Mouse (Mus musculus) CH12.LX (cell line): Measurements from ENCODE around the gene Cpne9. TPM values are rescaled to one million over a fixed set of nuclear protein-coding genes. Genes with fewer than 3 reads are reported as not detected.

Experiments used
- DNase-seq: peaks from one replicate; pipeline ENCODE4 v3.0.0-alpha.2; 2013; ENCODE audit errors: extremely low read depth
- H3K27ac ChIP-seq: 2 replicates; pipeline ENCODE4 v1.5.1; 2012; ENCODE audit warnings: low read depth, mild to moderate bottlenecking, control low read depth, moderate library complexity; ENCODE audit not compliant: insufficient read depth
- H3K27me3 ChIP-seq: replicated peaks from 2 replicates; pipeline ENCODE3; 2012; ENCODE audit warnings: inconsistent platforms
- H3K36me3 ChIP-seq, 2 experiments: replicated peaks in 1 of 2; 2 replicates each; pipeline versions ENCODE3 to v1.6.1; 2012; ENCODE audit warnings: inconsistent platforms in 1 of 2, low read length in 1 of 2, mild to moderate bottlenecking in 1 of 2, mixed read lengths in 1 of 2, moderate library complexity in 1 of 2; ENCODE audit not compliant: control insufficient read depth in 1 of 2, insufficient read depth in 1 of 2
- H3K4me1 ChIP-seq, 2 experiments: 2 replicates each; pipeline ENCODE4 v1.6.1; 2012; ENCODE audit warnings: inconsistent platforms in 1 of 2, moderate library complexity in 1 of 2; ENCODE audit not compliant: insufficient read depth in 2 of 2, control insufficient read depth in 1 of 2
- H3K4me2 ChIP-seq: 2 replicates; pipeline ENCODE4 v1.6.1; 2012; ENCODE audit warnings: low read depth, mild to moderate bottlenecking, control low read depth; ENCODE audit not compliant: poor library complexity, insufficient read depth, severe bottlenecking
- H3K4me3 ChIP-seq, 3 experiments: fragments of 150-350 bp in 1 of 3; sonication (generic) in 1 of 3; replicated peaks in 1 of 3; 2 replicates each; pipeline versions ENCODE3 to v1.5.1; 2011 to 2012; ENCODE audit warnings: low read depth in 2 of 3, low read length in 2 of 3, mild to moderate bottlenecking in 2 of 3, moderate library complexity in 2 of 3, control low read depth in 1 of 3, improper control_type of control experiment in 1 of 3, inconsistent platforms in 1 of 3, mixed read lengths in 1 of 3; ENCODE audit not compliant: poor library complexity in 1 of 3
- H3K79me2 ChIP-seq: replicated peaks from 2 replicates; pipeline ENCODE4 v1.6.1; 2012; ENCODE audit warnings: mild to moderate bottlenecking, moderate library complexity; ENCODE audit not compliant: control insufficient read depth, poor library complexity, insufficient read depth, severe bottlenecking; ENCODE audit errors: extremely low read depth
- H3K9ac ChIP-seq: 2 replicates; pipeline ENCODE4 v1.6.1; 2012; ENCODE audit warnings: low read depth, mild to moderate bottlenecking, control low read depth, moderate library complexity; ENCODE audit not compliant: insufficient read depth
- H3K9me3 ChIP-seq: replicated peaks from 2 replicates; pipeline ENCODE3; 2012; ENCODE audit warnings: low read length, inconsistent platforms, mixed read lengths
- BHLHE40 ChIP-seq: IDR thresholded peaks from 2 replicates; pipeline ENCODE4 v1.6.1; 2011; ENCODE audit warnings: mild to moderate bottlenecking, low read depth, low read length, improper control_type of control experiment
- CHD2 ChIP-seq: IDR thresholded peaks from 2 replicates; pipeline ENCODE4 v1.6.1; 2011; ENCODE audit warnings: low read length, improper control_type of control experiment
- CTCF ChIP-seq, 2 experiments: IDR thresholded peaks in 1 of 2; conservative IDR thresholded peaks in 1 of 2; 2 replicates each; pipeline ENCODE4 v1.5.1; 2011 to 2012; ENCODE audit warnings: low read depth in 2 of 2, low read length in 2 of 2, improper control_type of control experiment in 1 of 2, inconsistent platforms in 1 of 2, mild to moderate bottlenecking in 1 of 2, moderate library complexity in 1 of 2
- E2F4 ChIP-seq: IDR thresholded peaks from 2 replicates; pipeline ENCODE4 v1.6.1; 2011; ENCODE audit warnings: low read depth, low read length, improper control_type of control experiment; ENCODE audit not compliant: insufficient replicate concordance
- ELF1 ChIP-seq: IDR thresholded peaks from 2 replicates; pipeline ENCODE4 v1.6.1; 2014; ENCODE audit warnings: low read depth, mild to moderate bottlenecking, inconsistent platforms, low read length, improper control_type of control experiment
- ETS1 ChIP-seq: conservative IDR thresholded peaks from 2 replicates; pipeline ENCODE4 v1.6.1; 2012; ENCODE audit warnings: low read depth, mild to moderate bottlenecking, inconsistent platforms, low read length, improper control_type of control experiment, moderate library complexity
- IRF4 ChIP-seq: IDR thresholded peaks from 2 replicates; pipeline ENCODE4 v1.6.1; 2014; ENCODE audit warnings: low read depth, mild to moderate bottlenecking, inconsistent platforms, low read length, improper control_type of control experiment
- JUN ChIP-seq: IDR thresholded peaks from 2 replicates; pipeline ENCODE4 v1.6.1; 2011; ENCODE audit warnings: low read depth, mild to moderate bottlenecking, low read length, improper control_type of control experiment, moderate library complexity; ENCODE audit not compliant: insufficient read depth
- KAT2A ChIP-seq: IDR thresholded peaks from 2 replicates; pipeline ENCODE4 v1.6.1; 2012; ENCODE audit warnings: low read length, improper control_type of control experiment, inconsistent platforms; ENCODE audit not compliant: insufficient replicate concordance
- MAFK ChIP-seq: IDR thresholded peaks from 2 replicates; pipeline ENCODE4 v1.6.1; 2011; ENCODE audit warnings: low read length, improper control_type of control experiment; ENCODE audit not compliant: insufficient replicate concordance
- MEF2A ChIP-seq: IDR thresholded peaks from 2 replicates; pipeline ENCODE4 v1.6.1; 2014; ENCODE audit warnings: low read depth, mild to moderate bottlenecking, inconsistent platforms, low read length, improper control_type of control experiment, borderline replicate concordance
- MYC ChIP-seq: IDR thresholded peaks from 2 replicates; pipeline ENCODE4 v1.6.1; 2011; ENCODE audit warnings: low read depth, mild to moderate bottlenecking, improper control_type of control experiment, low read length
- NELFE ChIP-seq: IDR thresholded peaks from 2 replicates; pipeline ENCODE4 v1.6.1; 2011; ENCODE audit warnings: low read depth, low read length, improper control_type of control experiment
- PAX5 ChIP-seq: IDR thresholded peaks from 2 replicates; pipeline ENCODE4 v1.6.1; 2012; ENCODE audit warnings: low read length, inconsistent platforms, mixed read lengths
- POLR2A ChIP-seq: IDR thresholded peaks from 2 replicates; pipeline ENCODE4 v1.6.1; 2011; ENCODE audit warnings: low read depth, mild to moderate bottlenecking, improper control_type of control experiment, low read length
- POLR2AphosphoS2 ChIP-seq: IDR thresholded peaks from 2 replicates; pipeline ENCODE4 v1.6.1; 2011; ENCODE audit warnings: low read depth, low read length, improper control_type of control experiment
- SMC3 ChIP-seq: IDR thresholded peaks from 2 replicates; pipeline ENCODE4 v1.6.1; 2011; ENCODE audit warnings: low read depth, low read length, improper control_type of control experiment
- TBP ChIP-seq: conservative IDR thresholded peaks from 2 replicates; pipeline ENCODE4 v1.6.1; 2011; ENCODE audit warnings: low read depth, low read length, improper control_type of control experiment
- TCF12 ChIP-seq: IDR thresholded peaks from 2 replicates; pipeline ENCODE4 v1.6.1; 2014; ENCODE audit warnings: low read depth, mild to moderate bottlenecking, inconsistent platforms, low read length, improper control_type of control experiment
- UBTF ChIP-seq: IDR thresholded peaks from 2 replicates; pipeline ENCODE4 v1.6.1; 2012; ENCODE audit warnings: low read depth, mild to moderate bottlenecking, inconsistent platforms, low read length, improper control_type of control experiment, moderate library complexity
- USF1 ChIP-seq: IDR thresholded peaks from 2 replicates; pipeline ENCODE4 v1.6.1; 2014; ENCODE audit warnings: low read depth, mild to moderate bottlenecking, inconsistent platforms, low read length, improper control_type of control experiment
- USF2 ChIP-seq: conservative IDR thresholded peaks from 2 replicates; pipeline ENCODE4 v1.6.1; 2011; ENCODE audit warnings: low read depth, low read length, improper control_type of control experiment
- ZC3H11A ChIP-seq: IDR thresholded peaks from 2 replicates; pipeline ENCODE4 v1.6.1; 2012; ENCODE audit warnings: low read depth, mild to moderate bottlenecking, inconsistent platforms, low read length, improper control_type of control experiment
- ZKSCAN1 ChIP-seq: IDR thresholded peaks from 2 replicates; pipeline ENCODE4 v1.6.1; 2012; ENCODE audit warnings: low read depth, inconsistent platforms, low read length, improper control_type of control experiment, borderline replicate concordance
- ZNF384 ChIP-seq: IDR thresholded peaks from 2 replicates; pipeline ENCODE4 v1.6.1; 2012; ENCODE audit warnings: low read depth, low read length, improper control_type of control experiment, inconsistent platforms
- dilution Hi-C: fragments of 300-500 bp; cut with MboI; formaldehyde crosslinking; loops from 2 replicates; pipeline ENCODE4 v1.14.3; 2020; ENCODE audit warnings: low sequenced_read_pairs; ENCODE audit not compliant: extremely low pct_unique_long_range_greater_than_20kb, extremely low pct_ligation_motif_present
- in situ Hi-C: fragments of 300-500 bp; cut with MboI; formaldehyde crosslinking; loops from 3 replicates; pipeline ENCODE4 v1.14.3; 2019; ENCODE audit warnings: low sequenced_read_pairs, low pct_ligation_motif_present, low pct_unique_long_range_greater_than_20kb, mixed read lengths
- polyA plus RNA-seq: library from polyadenylated mRNA; unstranded; fragments of >175 nt; gene quantifications from 2 replicates; pipeline ENCODE4 v1.2.1, GENCODE M21; 2012; ENCODE audit warnings: low read depth; ENCODE audit not compliant: insufficient read length
- total RNA-seq, 2 experiments: library from RNA; depleted of rRNA; stranded (reverse); fragments of 300-350 nt in 1 of 2; fragments of >200 nt in 1 of 2; gene quantifications; 2 replicates each; pipeline ENCODE4 v1.2.3; 2012 to 2014

The Cpne9 gene
- total and polyA plus RNA-seq, 3 experiments, result 0.19 to 0.27 (median 0.25) TPM

DNA sequence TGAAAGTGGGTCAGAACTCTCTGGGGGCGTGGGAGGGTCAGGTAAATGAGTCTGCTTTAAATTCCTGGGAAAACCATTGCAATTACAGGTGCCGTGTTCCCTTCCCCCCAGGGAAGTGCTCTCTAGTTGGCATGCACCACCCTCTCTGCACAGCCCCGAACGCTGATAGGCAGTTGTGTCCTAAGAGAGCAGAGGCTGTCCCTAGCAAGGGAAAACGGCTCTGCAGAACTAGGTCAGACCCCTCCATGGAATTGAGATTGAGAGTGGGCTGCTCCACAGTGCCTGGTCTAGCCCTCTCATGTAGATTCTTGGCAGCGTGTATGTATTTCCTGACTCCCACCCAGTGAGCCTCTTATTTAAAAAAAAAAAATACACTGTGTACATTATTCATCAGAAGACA lies 18.6 kb upstream of the Cpne9 start:
- H3K4me2 ChIP-seq, result no peak overlapping the region
- no peaks in the 10 kb centered on the region for H3K9me3 ChIP-seq
- H3K79me2 ChIP-seq, result no peaks in the 10 kb centered on the region
- TF ChIP-seq TBP, result no peak
- no peak for TF ChIP-seq ETS1
- no peak for TF ChIP-seq SMC3
- no peak for TF ChIP-seq CTCF (conservative IDR thresholded peaks at IDR 0.05 in 1 of 2, IDR thresholded peaks at IDR 0.05 in 1 of 2; ENCODE audit: low read depth in 2 of 2, low read length in 2 of 2)
- H3K4me3 ChIP-seq, result no peak overlapping the region
- dilution Hi-C loops (no loop called here), in situ Hi-C loops (loop anchor here (5.0 kb wide), 1 partner anchor 34 kb away; no protein-coding TSS in a partner anchor)
- no peaks in the 10 kb centered on the region for H3K27me3 ChIP-seq
- no peak overlapping the region for H3K27ac ChIP-seq
- H3K4me1 ChIP-seq, result peaks cover 10 to 43% of the 10 kb centered on the region in 2 experiments; a peak in 3 of 4 replicates
- H3K9ac ChIP-seq, result no peak overlapping the region
- peaks cover 87 to 96% of the 10 kb centered on the region in 2 experiments for H3K36me3 ChIP-seq
- no peak for DNase-seq

DNA sequence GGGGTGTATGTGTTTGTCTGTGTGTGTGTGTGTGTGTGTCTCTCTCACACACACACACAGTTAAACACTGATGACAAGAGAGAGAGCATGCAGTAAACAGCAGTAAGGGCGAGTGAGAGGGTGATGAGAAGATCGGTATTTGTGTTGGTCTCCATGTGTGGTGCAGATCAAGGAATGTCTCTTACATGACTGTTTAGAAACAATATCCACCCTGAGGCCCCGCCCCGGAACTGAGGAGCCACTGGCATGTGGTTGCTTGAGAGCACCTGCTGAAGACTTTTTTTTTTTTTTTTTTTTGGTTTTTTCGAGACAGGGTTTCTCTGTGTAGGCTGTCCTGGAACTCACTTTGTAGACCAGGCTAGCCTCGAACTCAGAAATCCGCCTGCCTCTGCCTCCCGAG lies 17.7 kb upstream of the Cpne9 start:
- in situ Hi-C loops, result loop anchor here (5.0 kb wide), 1 partner anchor 33 kb away; no protein-coding TSS in a partner anchor
- no peak for DNase-seq
- H3K27me3 ChIP-seq, result no peaks in the 10 kb centered on the region
- H3K4me2 ChIP-seq, result no peak overlapping the region
- H3K36me3 ChIP-seq, result peaks cover 88 to 96% of the 10 kb centered on the region in 2 experiments
- dilution Hi-C loops, result no loop called here
- no peak overlapping the region for H3K9ac ChIP-seq
- peaks cover 10 to 35% of the 10 kb centered on the region in 2 experiments; a peak in 3 of 4 replicates for H3K4me1 ChIP-seq
- no peak overlapping the region for H3K4me3 ChIP-seq
- TF ChIP-seq ZC3H11A (no peak), TCF12 (no peak), POLR2AphosphoS2 (no peak), CHD2 (no peak), KAT2A (no peak), BHLHE40 (no peak), MAFK (no peak), E2F4 (no peak), UBTF (no peak)
- H3K27ac ChIP-seq, result no peak overlapping the region
- no peaks in the 10 kb centered on the region for H3K9me3 ChIP-seq
- H3K79me2 ChIP-seq, result no peaks in the 10 kb centered on the region

DNA sequence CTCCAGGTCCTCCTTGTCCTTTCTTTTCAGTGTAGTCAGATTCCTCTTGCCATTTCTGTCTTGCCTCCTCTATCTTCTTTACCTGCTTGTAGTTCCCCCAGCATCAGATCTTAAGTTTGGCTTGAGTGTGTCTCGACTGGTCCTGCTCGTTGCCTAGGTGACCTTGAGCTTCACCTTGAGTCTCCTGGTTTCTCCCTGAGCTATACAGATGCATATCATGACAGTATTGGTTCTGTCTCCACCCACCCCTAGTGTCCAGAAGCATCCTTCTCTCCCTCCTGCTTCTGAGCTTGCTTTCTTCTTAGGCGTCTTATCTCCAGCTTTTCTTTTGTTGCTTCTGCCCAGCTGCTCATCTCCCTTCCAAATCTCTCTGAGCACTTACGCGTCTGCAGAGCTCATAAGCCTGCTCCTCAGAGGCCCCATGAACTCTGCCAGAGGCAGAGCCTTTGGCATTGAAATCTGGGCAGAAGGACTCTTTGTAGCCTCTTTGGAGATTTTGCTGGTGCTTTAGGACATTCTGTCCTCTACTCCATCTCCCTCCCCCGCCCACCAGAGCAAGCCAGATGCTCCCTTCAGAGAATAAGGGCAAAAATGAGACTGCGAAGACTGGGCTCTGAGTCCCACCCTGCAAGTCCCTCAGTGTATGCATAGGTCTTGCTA lies 15.0 kb upstream of the Cpne9 start:
- Histone ChIP-seq H3K36me3 (peaks cover 92 to 99% of the 10 kb centered on the region in 2 experiments), H3K27ac (no peak overlapping the region), H3K9ac (no peak overlapping the region), H3K9me3 (no peaks in the 10 kb centered on the region), H3K4me1 (peaks cover 0 to 11% of the 10 kb centered on the region in 2 experiments; a peak in 2 of 4 replicates), H3K4me2 (no peak overlapping the region), H3K4me3 (no peak overlapping the region), H3K79me2 (no peaks in the 10 kb centered on the region), H3K27me3 (no peaks in the 10 kb centered on the region)
- no peak for TF ChIP-seq MYC
- no peak for TF ChIP-seq IRF4
- no peak for TF ChIP-seq ELF1
- no peak for TF ChIP-seq POLR2AphosphoS2
- TF ChIP-seq ZNF384, result no peak
- no peak for TF ChIP-seq USF1
- no peak for TF ChIP-seq USF2
- TF ChIP-seq MEF2A, result no peak
- TF ChIP-seq PAX5, result no peak
- TF ChIP-seq ZKSCAN1, result no peak
- TF ChIP-seq JUN, result no peak
- TF ChIP-seq POLR2A, result no peak
- TF ChIP-seq NELFE, result no peak
- in situ Hi-C loops (no loop called here), dilution Hi-C loops (no loop called here)
- DNase-seq, result no peak
